Mouse (Mus musculus) liver, embryonic 16.5 days (tissue): Measurements from ENCODE around the gene Sars2. TPM values are rescaled to one million over a fixed set of nuclear protein-coding genes. Genes with fewer than 3 reads are reported as not detected.
A peak's percentile ranks its signal among the peaks of the same experiment; 100 is the strongest.

ENCODE experiments used
- ATAC-seq: fragments of 200-750 bp; cut with Nextera tagmentation; 2 replicates; pipeline ENCODE4 v1.8.0; 2017; ENCODE audit warnings: low read depth, mild to moderate bottlenecking, moderate number of reproducible peaks, moderate library complexity
- H3K27ac ChIP-seq: fragments of 300-500 bp; sonication (generic); 2 replicates; pipeline ENCODE4 v1.5.1; 2014; ENCODE audit warnings: mild to moderate bottlenecking, low read length
- H3K27me3 ChIP-seq: fragments of 300-500 bp; sonication (generic); 2 replicates; pipeline ENCODE4 v1.6.1; 2014; ENCODE audit warnings: low read depth, low read length, mixed read lengths; ENCODE audit not compliant: control insufficient read depth, insufficient read depth
- H3K36me3 ChIP-seq: fragments of 300-500 bp; sonication (generic); 2 replicates; pipeline ENCODE4 v1.6.1; 2014; ENCODE audit warnings: mild to moderate bottlenecking; ENCODE audit not compliant: control insufficient read depth, insufficient read depth
- H3K4me1 ChIP-seq: fragments of 300-500 bp; sonication (generic); 2 replicates; pipeline ENCODE4 v1.6.1; 2014; ENCODE audit warnings: low read depth, low read length, mixed read lengths; ENCODE audit not compliant: control insufficient read depth
- H3K4me2 ChIP-seq: fragments of 300-500 bp; sonication (generic); 2 replicates; pipeline ENCODE4 v1.6.1; 2014; ENCODE audit warnings: low read depth, low read length, mixed read lengths
- H3K4me3 ChIP-seq: fragments of 300-500 bp; sonication (generic); 2 replicates; pipeline ENCODE4 v1.5.1; 2014; ENCODE audit warnings: low read depth, mild to moderate bottlenecking, low read length
- H3K9ac ChIP-seq: fragments of 300-500 bp; sonication (generic); 2 replicates; pipeline ENCODE4 v1.6.1; 2014; ENCODE audit warnings: low read depth, low read length
- H3K9me3 ChIP-seq: fragments of 300-500 bp; sonication (generic); replicated peaks from 2 replicates; pipeline ENCODE4 v1.6.1; 2016; ENCODE audit warnings: low read length; ENCODE audit not compliant: control insufficient read depth
- WGBS: fragments of 180-500 bp; shearing (Covaris S2); extraction: QIAGEN DNeasy Blood & Tissue Kit; methylation state at CpG from one replicate; pipeline ENCODE4 v1.1.7; 2014; ENCODE audit not compliant: insufficient replicate concordance; 5-methylcytosine and 5-hydroxymethylcytosine counted together
- polyA plus RNA-seq: library from polyadenylated mRNA; unstranded; fragments of >200 nt; fragmentation: Nextera tagmentation; extraction: Ambion mirVana; gene quantifications from 2 replicates; pipeline ENCODE4 v1.2.1, GENCODE M21; 2015

Sars2 gene
- polyA plus RNA-seq, 1 experiment from 2014 or later, result 10.5 TPM

- H3K9me3 ChIP-seq, result no peaks in the 10 kb centered on the region
- 90% methylated on average over 21 of the region's 21 CpGs for WGBS
- H3K4me2 ChIP-seq, result no peak overlapping the region
- no peak for ATAC-seq
- no peak overlapping the region for H3K4me3 ChIP-seq
- no peaks in the 10 kb centered on the region for H3K27me3 ChIP-seq
- H3K36me3 ChIP-seq, result no peaks in the 10 kb centered on the region
- peaks cover 12% of the 10 kb centered on the region for H3K4me1 ChIP-seq
- H3K9ac ChIP-seq, result no peak overlapping the region
- H3K27ac ChIP-seq, result no peak overlapping the region
These were observed 2.0 kb upstream of the Sars2 start for GRCm38 (mm10) chr7:28739829-28740228.

- Histone ChIP-seq H3K9ac (peak overlapping the region; percentile 74), H3K36me3 (no peaks in the 10 kb centered on the region), H3K27ac (no peak overlapping the region; the same call in 1 of the 2 replicates), H3K4me2 (peak overlapping the region; percentile 67), H3K4me3 (peak overlapping the region; percentile 67), H3K9me3 (no peaks in the 10 kb centered on the region), H3K27me3 (no peaks in the 10 kb centered on the region), H3K4me1 (peaks cover 12% of the 10 kb centered on the region)
- whole genome bisulfite sequencing, result 37% methylated on average over 9 of the region's 9 CpGs
- ATAC-seq, result no peak
These were observed 843 bp upstream of the Sars2 start for GRCm38 (mm10) chr7:28740949-28741348.

- Histone ChIP-seq H3K9ac (peak overlapping the region; percentile 74), H3K4me1 (peaks cover 12% of the 10 kb centered on the region), H3K9me3 (no peaks in the 10 kb centered on the region), H3K27ac (peak overlapping the region; percentile 42), H3K4me3 (peak overlapping the region; percentile 67), H3K27me3 (no peaks in the 10 kb centered on the region), H3K36me3 (no peaks in the 10 kb centered on the region), H3K4me2 (peak overlapping the region; percentile 67)
- ATAC-seq, result no peak
- 0% methylated on average over 13 of the region's 13 CpGs for WGBS
These were observed 454 bp upstream of the Sars2 start for GRCm38 (mm10) chr7:28741368-28741708.

DNA sequence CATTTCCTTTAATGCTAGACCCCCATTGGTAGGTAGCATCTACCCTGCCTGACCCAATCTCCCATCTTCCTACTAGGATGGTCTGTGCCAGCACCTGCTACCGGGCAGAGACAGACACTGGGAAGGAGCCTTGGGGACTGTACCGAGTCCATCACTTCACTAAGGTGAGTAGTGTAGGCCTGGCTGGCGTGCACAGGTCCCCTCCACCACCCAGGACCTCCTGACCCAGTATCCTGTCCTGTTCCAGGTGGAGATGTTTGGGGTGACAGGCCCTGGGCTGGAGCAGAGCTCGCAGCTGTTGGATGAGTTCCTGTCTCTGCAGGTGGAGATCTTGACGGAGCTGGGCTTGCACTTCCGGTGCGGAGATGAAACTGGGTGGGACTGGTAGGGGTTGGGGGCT is 8.1 kb downstream of the Sars2 start:
- Histone ChIP-seq H3K9me3 (no peaks in the 10 kb centered on the region), H3K4me2 (no peak overlapping the region), H3K9ac (no peak overlapping the region), H3K4me1 (no peaks in the 10 kb centered on the region), H3K27me3 (no peaks in the 10 kb centered on the region), H3K36me3 (no peaks in the 10 kb centered on the region), H3K4me3 (no peak overlapping the region), H3K27ac (no peak overlapping the region)
- WGBS, result 76% methylated on average over 7 of the region's 7 CpGs
- ATAC-seq, result no peak

GRCm38 (mm10) chr7:28756079-28756478 is 14.3 kb downstream of the Sars2 start, which contains the start of gene Ccer2:
Ccer2 (plus strand) TSS chr7:28756174.
- Histone ChIP-seq H3K4me3 (no peak within 1 kb of the TSS), H3K27ac (no peak within 1 kb of the TSS), H3K4me1 (no peaks in the 10 kb centered on the region), H3K9me3 (no peaks in the 10 kb centered on the region), H3K4me2 (no peak within 1 kb of the TSS), H3K36me3 (peaks cover 6% of the 10 kb centered on the region; the same call in 1 of the 2 replicates), H3K9ac (no peak within 1 kb of the TSS), H3K27me3 (peaks cover 15% of the 10 kb centered on the region)
- WGBS, result 7% methylated on average over 17 of the region's 17 CpGs
- peak; percentile 11; the same call in 1 of the 2 replicates for ATAC-seq

GRCm38 (mm10) chr7:28758623-28759022 is 16.8 kb downstream of the Sars2 start:
- peaks cover 15% of the 10 kb centered on the region for H3K27me3 ChIP-seq
- H3K4me2 ChIP-seq, result no peak overlapping the region
- H3K9me3 ChIP-seq, result no peaks in the 10 kb centered on the region
- H3K4me1 ChIP-seq, result no peaks in the 10 kb centered on the region
- ATAC-seq, result no peak
- H3K9ac ChIP-seq, result no peak overlapping the region
- no peak overlapping the region for H3K27ac ChIP-seq
- 81% methylated on average over 13 of the region's 13 CpGs for WGBS
- H3K36me3 ChIP-seq, result peaks cover 12% of the 10 kb centered on the region
- no peak overlapping the region for H3K4me3 ChIP-seq

GRCm38 (mm10) chr7:28761907-28762306 is 20.1 kb downstream of the Sars2 start:
- Histone ChIP-seq H3K4me1 (peaks cover 6% of the 10 kb centered on the region), H3K27me3 (no peaks in the 10 kb centered on the region), H3K27ac (no peak overlapping the region), H3K4me3 (no peak overlapping the region), H3K9me3 (no peaks in the 10 kb centered on the region), H3K36me3 (peaks cover 12% of the 10 kb centered on the region), H3K9ac (no peak overlapping the region), H3K4me2 (no peak overlapping the region)
- no peak for ATAC-seq
- 85% methylated on average over 9 of the region's 9 CpGs for WGBS

GRCm38 (mm10) chr7:28765211-28765610 is 23.4 kb downstream of the Sars2 start:
- ATAC-seq, result no peak
- H3K27ac ChIP-seq, result no peak overlapping the region
- peak overlapping the region; percentile 88 for H3K4me3 ChIP-seq
- peaks cover 26% of the 10 kb centered on the region for H3K4me1 ChIP-seq
- H3K4me2 ChIP-seq, result peak overlapping the region; percentile 76
- no peak overlapping the region for H3K9ac ChIP-seq
- WGBS, result 59% methylated on average over 6 of the region's 6 CpGs
- H3K9me3 ChIP-seq, result no peaks in the 10 kb centered on the region
- peaks cover 7% of the 10 kb centered on the region for H3K36me3 ChIP-seq
- H3K27me3 ChIP-seq, result no peaks in the 10 kb centered on the region

GRCm38 (mm10) chr7:28766173-28766879 is 24.5 kb downstream of the Sars2 start, which contains the start of gene Sirt2:
Sirt2 (plus strand) TSS chr7:28766735.
- WGBS, result under 1% methylated on average over 45 of the region's 45 CpGs
- ATAC-seq, result peak; percentile 96
- Histone ChIP-seq H3K4me2 (peak within 1 kb of the TSS; percentile 89), H3K27ac (peak within 1 kb of the TSS; percentile 68; the same call in 1 of the 2 replicates), H3K9me3 (no peaks in the 10 kb centered on the region), H3K4me1 (peaks cover 34% of the 10 kb centered on the region), H3K9ac (peak within 1 kb of the TSS; percentile 74), H3K36me3 (peaks cover 4% of the 10 kb centered on the region), H3K27me3 (no peaks in the 10 kb centered on the region), H3K4me3 (peak within 1 kb of the TSS; percentile 88)
